Mouse (Mus musculus): ENCODE results near the gene Dnm1l. TPM values are rescaled to one million over a fixed set of nuclear protein-coding genes. Genes with fewer than 3 reads are reported as not detected.
"Not testable (repeated sequence)": the region's sequence is repeated elsewhere in the genome, so short reads cannot be mapped to it uniquely, and the experiment has no call there.

Dnm1l gene
- total RNA-seq (2021) = 10 to 100 TPM; 93.5 to 99.0 TPM
- long read RNA-seq, experiment 1, transcript Dnm1l-201 (18 exons, 3,951 nt) = major isoform, 19 of 68 reads
- long read RNA-seq, experiment 1, partial matches to known transcripts = 9 of 68 reads
- long read RNA-seq, experiment 1, other reads (novel, unspliced or antisense) = 38 of 68 reads
- long read RNA-seq, experiment 2, transcript Dnm1l-201 (18 exons, 3,951 nt) = major isoform, 11 of 29 reads
- long read RNA-seq, experiment 2, partial matches to known transcripts = 0 of 29 reads
- long read RNA-seq, experiment 2, other reads (novel, unspliced or antisense) = 17 of 29 reads

DNA sequence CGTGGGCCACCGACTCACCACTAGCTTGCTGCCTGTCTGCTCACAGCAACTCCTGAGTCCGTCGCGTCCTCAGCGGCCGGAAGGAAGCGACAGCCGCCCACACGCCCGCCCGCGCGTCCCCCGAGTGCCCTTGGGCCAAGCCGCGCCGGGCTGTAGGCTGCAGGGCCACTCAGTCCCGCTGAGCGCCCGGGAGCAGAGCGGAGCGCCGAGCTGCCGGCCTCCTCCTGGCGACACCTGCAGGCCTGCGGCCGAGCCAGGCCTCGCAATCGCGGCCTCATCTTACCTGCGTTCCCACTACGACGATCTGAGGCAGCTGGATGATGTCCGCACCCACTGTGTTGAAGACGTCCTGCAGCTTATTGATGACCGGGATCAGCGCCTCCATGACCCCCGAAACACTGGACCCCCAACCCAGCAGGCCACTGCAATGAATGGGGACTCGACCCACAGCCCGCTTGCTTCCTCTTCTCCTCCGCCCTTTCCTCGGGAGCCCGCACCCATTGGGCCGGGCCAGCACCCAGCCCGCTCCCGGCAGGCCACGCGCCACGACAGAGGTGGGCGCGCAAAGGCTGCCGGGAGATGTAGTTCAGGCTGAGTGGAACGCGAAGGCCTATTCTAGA is at the start of gene Dnm1l:
Gene Dnm1l, minus strand, starts transcription at position 479 of the 620 bp plus-strand sequence.
- DNase-seq = peak; percentile 95

DNA sequence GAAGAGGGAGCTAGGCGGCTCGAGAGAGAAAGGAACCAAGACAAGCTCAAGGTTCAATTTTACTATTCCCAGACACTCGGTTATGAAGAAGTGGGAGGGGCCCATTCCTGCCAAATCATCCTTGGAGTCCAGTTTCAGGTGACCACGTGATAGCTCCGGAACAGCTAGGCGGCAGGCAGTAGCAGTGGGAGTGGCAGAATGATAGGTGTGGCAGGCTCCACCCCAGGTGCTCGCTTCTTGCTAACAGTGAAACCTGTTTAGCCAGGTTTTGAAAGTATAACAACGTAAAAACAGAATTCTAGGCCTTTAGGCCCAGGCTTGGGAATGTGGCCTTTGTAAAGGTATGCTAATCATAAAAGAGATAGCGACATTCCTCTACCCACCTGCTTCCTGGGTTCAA is 8.5 kb upstream of the Dnm1l start:
- not testable (repeated sequence) for DNase-seq

DNA sequence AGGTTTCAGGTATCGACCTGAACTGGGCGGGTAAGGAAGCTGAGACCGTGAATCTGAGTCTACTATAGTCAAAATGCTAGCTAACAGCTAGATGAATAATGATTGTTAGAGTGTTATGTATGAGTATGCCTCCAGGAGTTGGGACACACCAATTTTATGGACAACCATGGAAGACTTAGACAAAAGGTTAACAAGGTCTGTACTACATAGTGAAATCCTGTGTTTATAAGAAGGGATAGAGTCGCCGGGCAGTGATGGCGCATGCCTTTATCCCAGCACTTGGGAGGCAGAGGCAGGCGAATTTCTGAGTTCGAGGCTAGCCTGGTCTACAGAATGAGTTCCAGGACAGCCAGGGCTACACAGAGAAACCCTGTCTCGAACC is 333 bp upstream of the Dnm1l start:
- DNase-seq = not testable (repeated sequence)

DNA sequence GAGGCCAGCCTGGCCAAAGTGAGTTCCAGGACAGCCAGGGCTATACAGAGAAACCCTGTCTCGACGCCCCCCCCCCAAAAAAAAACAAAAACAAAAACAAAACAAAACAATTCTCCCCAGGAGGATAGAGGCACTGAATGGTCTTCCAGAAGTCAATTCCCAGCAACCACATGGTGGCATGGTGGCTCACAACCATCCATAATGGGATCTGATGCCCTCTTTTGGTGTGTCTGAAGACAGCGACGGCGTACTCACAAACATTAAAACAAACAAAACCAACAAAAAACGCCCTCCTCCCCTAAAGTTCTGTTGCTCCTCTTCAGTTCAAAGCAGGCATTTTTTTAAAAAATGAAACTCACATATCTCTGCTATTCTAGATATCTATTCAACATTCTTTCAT is 851 bp downstream of the Dnm1l start:
- peak in 1 of 2 experiments; percentile 8 for DNase-seq

DNA sequence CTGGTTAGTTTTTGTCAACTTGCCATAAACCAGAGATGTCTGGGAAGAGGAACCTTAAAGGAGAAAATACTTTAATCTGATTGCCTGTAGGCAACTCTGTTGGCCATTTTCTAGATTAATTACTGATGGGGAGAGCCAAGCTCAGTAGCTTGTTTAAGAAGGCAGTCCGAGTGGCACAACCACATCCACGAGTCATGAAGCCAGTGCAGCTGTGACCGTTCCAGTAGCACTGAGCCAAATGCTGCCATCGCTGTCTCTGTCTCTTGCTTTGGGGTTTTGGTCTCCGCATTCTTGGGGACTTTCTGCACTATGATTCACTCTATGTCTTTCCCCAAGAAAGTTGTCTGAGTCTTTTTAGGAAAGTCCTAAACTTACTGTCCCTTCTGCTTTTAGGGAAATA is 12.3 kb downstream of the Dnm1l start:
- no peak for DNase-seq

- DNase-seq = no peak
These were observed 32.9 kb downstream of the Dnm1l start for GRCm38 (mm10) chr16:16325775-16326336.

- no peak for DNase-seq
These were observed 47.4 kb downstream of the Dnm1l start for GRCm38 (mm10) chr16:16311319-16311718.

- DNase-seq = no peak
These were observed 54.9 kb downstream of the Dnm1l start for GRCm38 (mm10) chr16:16303888-16304287.

DNA sequence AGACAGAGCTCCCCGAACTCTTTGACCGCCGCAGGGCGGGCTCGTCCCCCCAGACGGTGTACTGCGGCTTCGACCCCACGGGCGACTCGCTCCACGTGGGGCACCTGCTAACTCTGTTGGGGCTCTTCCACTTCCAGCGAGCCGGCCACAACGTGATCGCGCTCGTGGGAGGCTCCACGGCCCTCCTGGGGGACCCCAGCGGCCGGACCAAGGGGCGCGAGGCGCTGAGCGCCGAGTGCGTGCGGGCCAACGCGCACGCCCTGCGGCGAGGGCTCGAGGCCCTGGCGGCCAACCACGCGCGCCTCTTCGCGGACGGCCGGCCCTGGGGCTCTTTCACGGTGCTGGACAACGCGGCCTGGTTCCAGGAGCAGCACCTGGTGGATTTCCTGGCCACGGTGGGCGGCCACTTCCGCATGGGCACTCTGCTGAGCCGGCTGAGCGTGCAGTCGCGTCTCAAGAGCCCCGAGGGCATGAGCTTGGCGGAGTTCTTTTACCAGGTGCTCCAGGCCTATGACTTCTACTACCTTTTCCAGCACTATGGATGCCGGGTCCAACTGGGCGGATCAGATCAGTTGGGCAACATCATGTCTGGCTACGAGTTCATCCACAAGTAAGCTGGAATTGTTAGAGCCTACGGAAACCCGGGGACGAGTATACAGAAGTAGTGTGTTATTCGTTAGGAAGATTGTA is 55.5 kb downstream of the Dnm1l start:
- DNase-seq = peak; percentile 39 to 46

DNA sequence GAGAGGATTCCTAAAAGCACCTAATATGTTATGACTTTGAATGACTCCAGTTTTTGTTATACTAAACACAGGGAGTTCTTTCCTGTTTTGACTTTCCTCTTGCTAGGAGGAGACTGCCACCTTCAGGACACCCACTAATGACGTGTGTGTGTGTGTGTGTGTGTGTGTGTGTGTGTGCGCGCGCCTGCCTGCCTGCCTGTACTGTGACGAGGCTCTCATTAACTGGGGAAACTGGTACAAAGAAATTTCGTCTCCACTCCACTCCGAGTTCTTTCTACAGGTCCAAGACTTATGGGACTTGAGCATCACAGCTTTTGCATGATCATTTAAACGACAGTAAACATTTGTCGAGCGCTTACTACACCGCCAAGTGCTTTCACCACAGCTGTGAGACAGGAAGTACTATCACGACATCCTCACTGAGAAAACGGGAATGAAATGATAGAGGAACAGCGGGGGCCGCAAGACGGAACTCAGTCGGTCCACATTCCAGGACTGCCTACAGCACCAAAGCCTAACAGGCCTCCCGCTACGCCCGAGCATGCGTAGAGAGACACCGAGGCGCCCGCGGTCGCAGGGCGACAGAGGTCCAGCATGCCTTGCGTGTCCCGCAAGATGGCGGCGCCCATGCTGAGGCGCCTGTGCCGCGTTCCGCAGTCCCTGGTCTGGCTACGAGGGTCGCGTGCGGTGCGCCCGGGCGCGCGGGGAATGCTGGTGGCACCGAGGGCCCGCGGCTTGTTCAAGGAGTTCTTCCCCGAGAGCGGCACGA is 56.2 kb downstream of the Dnm1l start, which contains the start of gene Yars2:
Gene Yars2, plus strand, starts transcription at position 597 of the 769 bp plus-strand sequence.
- DNase-seq = peak; percentile 93 to 95

DNA sequence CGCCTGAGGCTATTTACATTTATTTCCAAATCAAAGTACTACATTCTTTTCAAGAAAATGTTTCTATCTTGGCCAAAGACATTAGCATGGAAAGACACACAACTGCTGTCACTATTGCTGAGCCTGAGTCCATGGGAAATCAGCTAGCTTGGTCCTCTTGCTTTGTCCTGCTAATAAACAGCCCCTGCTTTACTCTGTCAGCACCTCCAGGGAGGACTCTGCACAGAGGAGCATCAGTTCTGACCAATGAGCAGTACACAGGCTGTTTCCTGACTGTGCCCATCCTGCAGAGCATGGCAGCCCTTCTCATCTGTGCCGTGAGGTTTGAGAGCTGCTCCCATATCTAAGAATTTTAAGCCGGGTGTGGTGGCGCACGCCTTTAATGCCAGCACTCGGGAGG is 85.0 kb downstream of the Dnm1l start:
- DNase-seq = no peak

DNA sequence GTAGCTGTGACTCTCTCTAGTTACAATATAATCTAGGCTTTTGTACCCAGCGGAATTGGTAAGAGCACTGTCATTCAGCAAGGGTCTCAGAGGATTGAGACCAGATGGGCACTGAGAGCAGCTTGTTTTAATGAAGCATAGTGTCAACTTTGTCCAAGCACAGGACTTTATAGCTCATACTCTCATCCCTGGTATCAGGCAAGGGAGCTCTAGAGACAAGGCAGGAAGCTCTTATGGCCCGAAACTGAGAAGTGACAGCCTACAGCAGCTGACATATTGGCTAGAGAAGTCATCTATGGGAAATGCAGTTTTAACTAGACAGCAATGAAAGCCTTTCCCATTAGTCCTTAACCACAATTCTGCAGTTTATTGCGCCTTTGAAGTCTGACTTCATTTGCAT is 85.8 kb downstream of the Dnm1l start:
- no peak for DNase-seq

- DNase-seq = no peak
These were observed 96.3 kb downstream of the Dnm1l start for GRCm38 (mm10) chr16:16262436-16262835.

Other genes with a start within 250 kb of the Dnm1l start
- gene Pkp2, start 145.6 kb downstream of the Dnm1l start, total RNA-seq (2021) = 100 to 1,000 TPM; 139 to 143 TPM
- gene Yars2, start 56.0 kb downstream of the Dnm1l start, total RNA-seq (2021) = 10 to 100 TPM; 38.7 to 44.5 TPM
- 10 to 100 TPM; 39.7 to 46.7 TPM for gene Fgd4, start 241.6 kb upstream of the Dnm1l start, total RNA-seq (2021)

All from heart, adult 18-20 months (tissue).